Mouse (Mus musculus) left cerebral cortex, postnatal 25 days (tissue): ENCODE results near the gene Lrp10. TPM values are rescaled to one million over a fixed set of nuclear protein-coding genes. Genes with fewer than 3 reads are reported as not detected.

Experiments used
- DNase-seq, 2 experiments: peaks; one replicate each; pipeline ENCODE4 v3.0.0; 2022; ENCODE audit warnings: low spot score in 2 of 2, mixed read lengths in 1 of 2
- intact Hi-C: fragments of 180-260 bp; cut with DNase I; formaldehyde crosslinking; loops from one replicate; pipeline ENCODE4 v1.15.1; 2025
- total RNA-seq, 2 experiments: library from RNA; stranded (reverse); gene quantifications; 2 replicates each; pipeline ENCODE4 v1.2.3; 2021

Lrp10 gene
- total RNA-seq, 2 experiments from 2014 or later: 20.6 to 26.9 TPM

- intact Hi-C loops: no loop called here
- no peak for DNase-seq
Measured at GRCm38 (mm10) chr14:54499330-54499729, 35.4 kb downstream of the Lrp10 start.

- no peak for DNase-seq
- intact Hi-C loops: no loop called here
Measured at GRCm38 (mm10) chr14:54501365-54501764, 37.4 kb downstream of the Lrp10 start.

- intact Hi-C loops: no loop called here
- no peak for DNase-seq
Measured at GRCm38 (mm10) chr14:54503092-54503491, 39.2 kb downstream of the Lrp10 start.

GRCm38 (mm10) chr14:54509774-54510173, 45.8 kb downstream of the Lrp10 start:
- DNase-seq: no peak
- intact Hi-C loops: loop anchor here (2.0 kb wide), 1 partner anchor 51 kb away; no protein-coding TSS in a partner anchor

- no peak for DNase-seq
- intact Hi-C loops: loop anchor here (2.0 kb wide), 1 partner anchor 124 kb away; the partner anchor contains the start of genes Cdh24 and Gm17606
Measured at GRCm38 (mm10) chr14:54516710-54517310, 52.9 kb downstream of the Lrp10 start.

Other genes with a start within 250 kb of the Lrp10 start
- 100 to 1,000 TPM; 119 TPM for gene Dad1, start 210.0 kb upstream of the Lrp10 start, total RNA-seq
- gene Abhd4, start 209.9 kb upstream of the Lrp10 start, total RNA-seq: 10 to 100 TPM; 43.4 to 45.6 TPM
- gene Olfr49, start 179.2 kb upstream of the Lrp10 start, total RNA-seq: not detected
- 10 to 100 TPM; 52.4 to 57.2 TPM for gene Oxa1l, start 103.3 kb upstream of the Lrp10 start, total RNA-seq
- 1 to 10 TPM; 1.7 to 2.8 TPM for gene Slc7a7, start 46.4 kb upstream of the Lrp10 start, total RNA-seq
- 10 to 100 TPM; 89.1 to 94.2 TPM for gene Mrpl52, start 37.2 kb upstream of the Lrp10 start, total RNA-seq
- gene Mmp14, start 32.5 kb upstream of the Lrp10 start, total RNA-seq: 10 to 100 TPM in 1 of 2 experiments, 1 to 10 TPM in 1; 7.9 to 14.8 TPM
- 1 to 10 TPM; 3.5 to 6.6 TPM for gene Rem2, start 12.0 kb downstream of the Lrp10 start, total RNA-seq
- 10 to 100 TPM; 49.3 to 54.7 TPM for gene Prmt5, start 53.4 kb downstream of the Lrp10 start, total RNA-seq
- 1 to 10 TPM; 1.9 TPM for gene Haus4, start 90.5 kb downstream of the Lrp10 start, total RNA-seq
- 1 to 10 TPM; 1.6 to 2.1 TPM for gene Ajuba, start 113.4 kb downstream of the Lrp10 start, total RNA-seq
- 10 to 100 TPM in 1 of 2 experiments, 1 to 10 TPM in 1; 8.9 to 10.4 TPM for gene 4931414P19Rik, start 141.9 kb downstream of the Lrp10 start, total RNA-seq
- gene Psmb5, start 153.9 kb downstream of the Lrp10 start, total RNA-seq: 100 to 1,000 TPM; 164 to 182 TPM
- under 1 TPM in 1 of 2 experiments, not detected in 1; 0.07 TPM for gene Psmb11, start 157.3 kb downstream of the Lrp10 start, total RNA-seq
- not detected for gene Gm17606, start 176.8 kb downstream of the Lrp10 start, total RNA-seq
- 10 to 100 TPM in 1 of 2 experiments, 1 to 10 TPM in 1; 8.0 to 11.1 TPM for gene Cdh24, start 177.2 kb downstream of the Lrp10 start, total RNA-seq
- 10 to 100 TPM; 22.8 to 24.2 TPM for gene 1700123O20Rik, start 222.1 kb downstream of the Lrp10 start, total RNA-seq
- 100 to 1,000 TPM; 180 to 192 TPM for gene Acin1, start 222.8 kb downstream of the Lrp10 start, total RNA-seq
- under 1 TPM in 1 of 2 experiments, not detected in 1; 0.14 TPM for gene Gm29776, start 234.7 kb downstream of the Lrp10 start, total RNA-seq
- not detected for gene Cebpe, start 248.0 kb downstream of the Lrp10 start, total RNA-seq